Mouse (Mus musculus) heart, embryonic 14.5 days (tissue): Measurements from ENCODE around the gene Rasgef1b. TPM values are rescaled to one million over a fixed set of nuclear protein-coding genes. Genes with fewer than 3 reads are reported as not detected.

Experiments
- ATAC-seq: fragments of 200-750 bp; cut with Nextera tagmentation; 2 replicates; pipeline ENCODE4 v1.8.0; 2017; ENCODE audit warnings: low read depth, moderate TSS enrichment; ENCODE audit not compliant: insufficient number of reproducible peaks, insufficient read depth, low FRiP score
- H3K27ac ChIP-seq, 2 experiments: fragments of 200-500 bp in 1 of 2; fragments of 300-500 bp in 1 of 2; sonication (generic) in 1 of 2; replicated peaks in 1 of 2; 2 replicates each; pipeline ENCODE4 v1.5.1; 2012 to 2014; ENCODE audit warnings: low read depth in 2 of 2, low read length in 2 of 2, control low read depth in 1 of 2, mild to moderate bottlenecking in 1 of 2, mixed read lengths in 1 of 2; ENCODE audit not compliant: control insufficient read depth in 1 of 2, insufficient read depth in 1 of 2
- H3K27me3 ChIP-seq: fragments of 300-500 bp; sonication (generic); 2 replicates; pipeline ENCODE4 v1.6.1; 2014; ENCODE audit warnings: mild to moderate bottlenecking, low read length, control low read depth; ENCODE audit not compliant: control insufficient read depth, insufficient read depth
- H3K36me3 ChIP-seq: fragments of 300-500 bp; sonication (generic); 2 replicates; pipeline ENCODE4 v1.6.1; 2014; ENCODE audit warnings: mild to moderate bottlenecking, control low read depth, low read length, mixed read lengths; ENCODE audit not compliant: control insufficient read depth, insufficient read depth
- H3K4me1 ChIP-seq, 2 experiments: fragments of 200-500 bp in 1 of 2; fragments of 300-500 bp in 1 of 2; sonication (generic) in 1 of 2; 2 replicates each; pipeline ENCODE4 v1.6.1; 2012 to 2014; ENCODE audit warnings: low read length in 2 of 2, control low read depth in 1 of 2, mixed read lengths in 1 of 2; ENCODE audit not compliant: control insufficient read depth in 2 of 2, insufficient read depth in 2 of 2
- H3K4me2 ChIP-seq: fragments of 300-500 bp; sonication (generic); 2 replicates; pipeline ENCODE4 v1.6.1; 2014; ENCODE audit warnings: mild to moderate bottlenecking, low read length
- H3K4me3 ChIP-seq, 2 experiments: fragments of 200-500 bp in 1 of 2; fragments of 300-500 bp in 1 of 2; sonication (generic) in 1 of 2; 2 replicates each; pipeline ENCODE4 v1.5.1; 2012 to 2014; ENCODE audit warnings: low read length in 2 of 2, mild to moderate bottlenecking in 2 of 2, control low read depth in 1 of 2, low read depth in 1 of 2, moderate library complexity in 1 of 2; ENCODE audit not compliant: control insufficient read depth in 1 of 2, insufficient read depth in 1 of 2
- H3K9ac ChIP-seq: fragments of 300-500 bp; sonication (generic); 2 replicates; pipeline ENCODE4 v1.6.1; 2014; ENCODE audit warnings: mild to moderate bottlenecking, low read length
- H3K9me3 ChIP-seq: fragments of 300-500 bp; sonication (generic); 2 replicates; pipeline ENCODE4 v1.6.1; 2016; ENCODE audit warnings: low read length, control low read depth; ENCODE audit not compliant: control insufficient read depth
- WGBS: fragments of 180-500 bp; shearing (Covaris S2); extraction: QIAGEN DNeasy Blood & Tissue Kit; methylation state at CpG from one replicate; pipeline ENCODE4 v1.1.7; 2014; 5-methylcytosine and 5-hydroxymethylcytosine counted together
- polyA plus RNA-seq: library from polyadenylated mRNA; unstranded; fragments of >200 nt; fragmentation: Nextera tagmentation; extraction: Ambion mirVana; gene quantifications from 2 replicates; pipeline ENCODE4 v1.2.1, GENCODE M21; 2014

Rasgef1b gene
- polyA plus RNA-seq, 1 experiment from 2014 or later, result 45.9 TPM

GRCm38 (mm10) chr5:99479263-99480077, 249.4 kb downstream of the Rasgef1b start:
- Histone ChIP-seq H3K27me3 (no peaks in the 10 kb centered on the region), H3K36me3 (no peaks in the 10 kb centered on the region), H3K4me2 (peak overlapping the region; percentile 61), H3K4me3 (peak overlapping the region; percentile 6 to 8; a peak in 1 of 4 replicates), H3K9me3 (no peaks in the 10 kb centered on the region), H3K27ac (peak overlapping the region; percentile 43 to 78), H3K4me1 (peaks cover 18 to 33% of the 10 kb centered on the region in 2 experiments), H3K9ac (peak overlapping the region; percentile 67)
- peak; percentile 58 for ATAC-seq
- WGBS, result 4% methylated on average over 20 of the region's 20 CpGs

GRCm38 (mm10) chr5:99478716-99479115, 250.1 kb downstream of the Rasgef1b start:
- Histone ChIP-seq H3K4me3 (no peak overlapping the region), H3K36me3 (no peaks in the 10 kb centered on the region), H3K9me3 (no peaks in the 10 kb centered on the region), H3K27me3 (no peaks in the 10 kb centered on the region), H3K9ac (no peak overlapping the region), H3K4me2 (no peak overlapping the region), H3K27ac (peak overlapping the region; percentile 28 to 78), H3K4me1 (peaks cover 18 to 33% of the 10 kb centered on the region in 2 experiments)
- whole genome bisulfite sequencing, result 11% methylated on average over 4 of the region's 4 CpGs
- no peak for ATAC-seq

GRCm38 (mm10) chr5:99477420-99477815, 251.4 kb downstream of the Rasgef1b start:
- Histone ChIP-seq H3K4me3 (no peak overlapping the region), H3K27ac (0 out of 4 replicates have a peak overlapping the region, but pooled peaks of 1 of the 2 experiments have one; percentile 2), H3K4me1 (peaks cover 18 to 32% of the 10 kb centered on the region in 2 experiments), H3K4me2 (no peak overlapping the region), H3K36me3 (no peaks in the 10 kb centered on the region), H3K9ac (no peak overlapping the region), H3K9me3 (no peaks in the 10 kb centered on the region), H3K27me3 (no peaks in the 10 kb centered on the region)
- 88% methylated on average over 9 of the region's 9 CpGs for WGBS
- ATAC-seq, result no peak

- no peak overlapping the region for H3K4me2 ChIP-seq
- H3K27me3 ChIP-seq, result no peaks in the 10 kb centered on the region
- peak overlapping the region; percentile 2 to 18; a peak in 1 of 4 replicates for H3K27ac ChIP-seq
- no peak for ATAC-seq
- peaks cover 18 to 26% of the 10 kb centered on the region in 2 experiments for H3K4me1 ChIP-seq
- H3K36me3 ChIP-seq, result no peaks in the 10 kb centered on the region
- H3K9ac ChIP-seq, result no peak overlapping the region
- 41% methylated on average over 6 of the region's 6 CpGs for WGBS
- H3K9me3 ChIP-seq, result no peaks in the 10 kb centered on the region
- H3K4me3 ChIP-seq, result no peak overlapping the region
Measured at GRCm38 (mm10) chr5:99476640-99477419, 252.0 kb downstream of the Rasgef1b start.

GRCm38 (mm10) chr5:99472607-99473335, 256.1 kb downstream of the Rasgef1b start:
- no peaks in the 10 kb centered on the region for H3K9me3 ChIP-seq
- no peak overlapping the region for H3K4me2 ChIP-seq
- H3K36me3 ChIP-seq, result no peaks in the 10 kb centered on the region
- H3K27ac ChIP-seq, result 0 out of 4 replicates have a peak overlapping the region, but pooled peaks of 1 of the 2 experiments have one; percentile 2
- peaks cover 7 to 19% of the 10 kb centered on the region in 2 experiments for H3K4me1 ChIP-seq
- no peak for ATAC-seq
- no peaks in the 10 kb centered on the region for H3K27me3 ChIP-seq
- H3K9ac ChIP-seq, result no peak overlapping the region
- H3K4me3 ChIP-seq, result no peak overlapping the region
- 82% methylated on average over 5 of the region's 5 CpGs for WGBS

GRCm38 (mm10) chr5:99471790-99472189, 257.1 kb downstream of the Rasgef1b start:
- Histone ChIP-seq H3K27me3 (no peaks in the 10 kb centered on the region), H3K36me3 (no peaks in the 10 kb centered on the region), H3K4me1 (peaks cover 3 to 14% of the 10 kb centered on the region in 2 experiments), H3K9ac (no peak overlapping the region), H3K4me2 (0 out of 2 replicates have a peak overlapping the region, but pooled peaks have one; percentile 21), H3K4me3 (no peak overlapping the region), H3K9me3 (no peaks in the 10 kb centered on the region), H3K27ac (no peak overlapping the region)
- no peak for ATAC-seq
- 28% methylated on average over 4 of the region's 4 CpGs for whole genome bisulfite sequencing

GRCm38 (mm10) chr5:99470613-99471012, 258.3 kb downstream of the Rasgef1b start:
- H3K27ac ChIP-seq, result 0 out of 4 replicates have a peak overlapping the region, but pooled peaks of 1 of the 2 experiments have one; percentile 6
- no peak overlapping the region for H3K9ac ChIP-seq
- no peaks in the 10 kb centered on the region for H3K36me3 ChIP-seq
- no peak overlapping the region for H3K4me3 ChIP-seq
- H3K9me3 ChIP-seq, result no peaks in the 10 kb centered on the region
- no peak overlapping the region for H3K4me2 ChIP-seq
- H3K27me3 ChIP-seq, result no peaks in the 10 kb centered on the region
- H3K4me1 ChIP-seq, result peaks cover 0 to 12% of the 10 kb centered on the region in 2 experiments; a peak in 3 of 4 replicates
- no peak for ATAC-seq
